In genomic region chr2:17769242-17769755, GRCm38 (mm10) we compare ENCODE assay signal across 21 mouse cellular contexts.
"Had no signal": no experiment of that assay in that cellular context is flagged by ENCODE, and none has a peak within 500 bp of the region (broad histone marks: within the 10 kb centered on the region; RNA-seq: fewer than 3 reads in every experiment).

No protein-coding gene starts in this region.

- H3K4me2 ChIP-seq: kidney, embryonic 15.5 days; limb, embryonic 12.5 days; lung, embryonic 14.5 days; midbrain, embryonic 13.5 days had no signal

- DNase-seq: kidney, adult 11 months; kidney, adult 8-10 months; kidney, postnatal 10 days; kidney, postnatal 36 days; layer of hippocampus, postnatal 36 days; liver; liver, postnatal 0 days; lung, embryonic 14.5 days; thymus, adult 2 months; thymus, postnatal 14 days; thymus, postnatal 4 days had no signal

- H3K4me1 ChIP-seq: kidney, embryonic 15.5 days; limb, embryonic 12.5 days; megakaryocyte, embryonic 14.5 days; midbrain, embryonic 10.5 days; midbrain, embryonic 13.5 days had no signal

- ATAC-seq: liver, postnatal 0 days; lung, postnatal 0 days; midbrain, embryonic 13.5 days; midbrain, embryonic 16.5 days had no signal

- H3K4me3 ChIP-seq: kidney, embryonic 15.5 days; left cerebral cortex, adult 2 months; limb, embryonic 12.5 days; megakaryocyte, embryonic 14.5 days; midbrain, embryonic 10.5 days; midbrain, embryonic 13.5 days; myocyte had no signal

- H3K9ac ChIP-seq: kidney, embryonic 15.5 days; limb, embryonic 12.5 days; liver, embryonic 14.5 days; liver, postnatal 0 days; lung, embryonic 14.5 days; midbrain, embryonic 13.5 days had no signal

- H3K27me3 ChIP-seq: kidney, embryonic 15.5 days; limb, embryonic 12.5 days; megakaryocyte, embryonic 14.5 days; midbrain, embryonic 13.5 days had no signal

- H3K9me3 ChIP-seq: kidney, embryonic 15.5 days; limb, embryonic 12.5 days; megakaryocyte, embryonic 14.5 days; midbrain, embryonic 10.5 days; midbrain, embryonic 13.5 days had no signal

- H3K27ac ChIP-seq: kidney, embryonic 15.5 days; left cerebral cortex, adult 2 months; limb, embryonic 12.5 days; liver, embryonic 14.5 days; midbrain, embryonic 10.5 days; midbrain, embryonic 13.5 days had no signal

- H3K36me3 ChIP-seq: kidney, embryonic 15.5 days; limb, embryonic 12.5 days; midbrain, embryonic 10.5 days; midbrain, embryonic 13.5 days had no signal
